Mouse (Mus musculus): Measurements from ENCODE around the gene Btg2. TPM values are rescaled to one million over a fixed set of nuclear protein-coding genes. Genes with fewer than 3 reads are reported as not detected.
A peak's percentile ranks its signal among the peaks of the same experiment; 100 is the strongest.

Gene Btg2
- total and polyA plus RNA-seq, 3 experiments = 7.2 to 19.7 (median 11.6) TPM

DNA sequence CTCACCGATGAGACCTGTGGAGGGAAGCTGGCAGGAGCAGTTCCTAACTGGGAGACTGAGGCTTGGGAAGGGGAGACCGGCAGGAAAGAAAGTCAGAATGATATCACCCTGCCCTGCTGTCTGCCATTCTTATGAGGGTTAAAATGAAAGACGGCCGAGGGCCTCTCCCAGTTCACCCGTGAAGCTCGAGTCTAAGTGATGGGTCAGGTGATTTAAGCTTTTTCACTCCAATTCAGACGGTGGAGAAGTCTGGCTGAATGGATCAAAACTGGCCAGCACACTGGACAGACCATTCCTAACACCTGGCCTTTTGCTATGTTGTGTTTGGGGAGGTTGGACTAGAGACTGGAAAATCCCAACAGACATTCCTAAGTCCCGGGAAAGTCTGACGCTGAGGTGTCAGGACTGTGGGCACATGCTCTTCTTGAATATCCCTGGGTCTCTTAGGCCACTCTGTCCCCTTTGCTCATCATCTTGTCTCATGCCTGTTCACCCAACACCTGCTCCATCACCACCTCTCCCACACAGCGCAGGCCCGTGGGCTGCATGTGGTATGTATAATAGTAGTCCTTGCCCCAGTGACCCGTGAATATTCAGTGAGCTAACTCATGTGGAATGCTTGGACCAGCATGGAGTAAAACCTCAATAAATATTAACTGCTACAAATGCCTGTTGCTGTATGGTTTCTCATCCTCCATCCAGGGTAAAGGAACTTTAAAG, 20.8 kb upstream of the Btg2 start:
- peaks cover 9 to 26% of the 10 kb centered on the region in 2 experiments for H3K4me1 ChIP-seq (ENCODE audit: control insufficient read depth in 1 of 2, insufficient read depth in 2 of 2)
- no peaks in the 10 kb centered on the region for H3K79me2 ChIP-seq (replicated peaks; ENCODE audit: control insufficient read depth, extremely low read depth, insufficient read depth, poor library complexity, severe bottlenecking)
- no peaks in the 10 kb centered on the region for H3K36me3 ChIP-seq (replicated peaks in 1 of 2; ENCODE audit: control insufficient read depth in 1 of 2, insufficient read depth in 1 of 2, low read length in 1 of 2)
- H3K4me3 ChIP-seq (replicated peaks in 1 of 3; ENCODE audit: low read depth in 2 of 3, low read length in 2 of 3, poor library complexity in 1 of 3) = peak overlapping the region; percentile 51 to 59 (median 52)
- no peak for DNase-seq (ENCODE audit: extremely low read depth)
- dilution Hi-C loops (cut with MboI; ENCODE audit: extremely low pct_ligation_motif_present, extremely low pct_unique_long_range_greater_than_20kb, low sequenced_read_pairs) = no loop called here
- H3K9me3 ChIP-seq (replicated peaks; ENCODE audit: low read length) = no peaks in the 10 kb centered on the region
- H3K4me2 ChIP-seq (ENCODE audit: insufficient read depth, low read depth, poor library complexity, severe bottlenecking) = peak overlapping the region; percentile 60
- no peak for TF ChIP-seq JUN (IDR thresholded peaks at IDR 0.05; ENCODE audit: insufficient read depth, low read depth, low read length)
- no peak for TF ChIP-seq CHD2 (IDR thresholded peaks at IDR 0.05; ENCODE audit: low read length)
- no peak for TF ChIP-seq MAZ (IDR thresholded peaks at IDR 0.05; ENCODE audit: low read depth, low read length)
- TF ChIP-seq KAT2A (IDR thresholded peaks at IDR 0.05; ENCODE audit: insufficient replicate concordance, low read length) = no peak
- no peak for TF ChIP-seq ZMIZ1 (IDR thresholded peaks at IDR 0.05; ENCODE audit: low read depth, low read length)
- TF ChIP-seq EP300 (IDR thresholded peaks at IDR 0.05; ENCODE audit: low read length) = no peak; the same call in 1 of the 2 replicates
- TF ChIP-seq NRF1 (IDR thresholded peaks at IDR 0.05; ENCODE audit: low read depth, low read length) = no peak
- no peak for TF ChIP-seq E2F4 (IDR thresholded peaks at IDR 0.05; ENCODE audit: insufficient replicate concordance, low read depth, low read length)
- TF ChIP-seq HCFC1 (IDR thresholded peaks at IDR 0.05; ENCODE audit: low read depth, low read length) = no peak
- TF ChIP-seq ZKSCAN1 (IDR thresholded peaks at IDR 0.05; ENCODE audit: borderline replicate concordance, low read depth, low read length) = no peak
- TF ChIP-seq ZNF384 (IDR thresholded peaks at IDR 0.05; ENCODE audit: low read depth, low read length) = no peak
- no peak for TF ChIP-seq RAD21 (IDR thresholded peaks at IDR 0.05; ENCODE audit: low read depth, low read length)
- no peak for TF ChIP-seq MYC (IDR thresholded peaks at IDR 0.05; ENCODE audit: low read depth, low read length)
- no peak for TF ChIP-seq MAX (IDR thresholded peaks at IDR 0.05; ENCODE audit: low read length)
- TF ChIP-seq MXI1 (IDR thresholded peaks at IDR 0.05; ENCODE audit: low read depth, low read length) = no peak
- no peak for TF ChIP-seq MEF2A (IDR thresholded peaks at IDR 0.05; ENCODE audit: borderline replicate concordance, low read depth, low read length)
- no peak for TF ChIP-seq ELF1 (IDR thresholded peaks at IDR 0.05; ENCODE audit: low read depth, low read length)
- H3K9ac ChIP-seq (ENCODE audit: insufficient read depth, low read depth) = peak overlapping the region; percentile 25
- H3K27ac ChIP-seq (ENCODE audit: insufficient read depth, low read depth) = no peak overlapping the region
- H3K27me3 ChIP-seq (replicated peaks) = peaks cover 69% of the 10 kb centered on the region
- in situ Hi-C loops (cut with MboI; ENCODE audit: low pct_ligation_motif_present, low pct_unique_long_range_greater_than_20kb, low sequenced_read_pairs) = no loop called here

DNA sequence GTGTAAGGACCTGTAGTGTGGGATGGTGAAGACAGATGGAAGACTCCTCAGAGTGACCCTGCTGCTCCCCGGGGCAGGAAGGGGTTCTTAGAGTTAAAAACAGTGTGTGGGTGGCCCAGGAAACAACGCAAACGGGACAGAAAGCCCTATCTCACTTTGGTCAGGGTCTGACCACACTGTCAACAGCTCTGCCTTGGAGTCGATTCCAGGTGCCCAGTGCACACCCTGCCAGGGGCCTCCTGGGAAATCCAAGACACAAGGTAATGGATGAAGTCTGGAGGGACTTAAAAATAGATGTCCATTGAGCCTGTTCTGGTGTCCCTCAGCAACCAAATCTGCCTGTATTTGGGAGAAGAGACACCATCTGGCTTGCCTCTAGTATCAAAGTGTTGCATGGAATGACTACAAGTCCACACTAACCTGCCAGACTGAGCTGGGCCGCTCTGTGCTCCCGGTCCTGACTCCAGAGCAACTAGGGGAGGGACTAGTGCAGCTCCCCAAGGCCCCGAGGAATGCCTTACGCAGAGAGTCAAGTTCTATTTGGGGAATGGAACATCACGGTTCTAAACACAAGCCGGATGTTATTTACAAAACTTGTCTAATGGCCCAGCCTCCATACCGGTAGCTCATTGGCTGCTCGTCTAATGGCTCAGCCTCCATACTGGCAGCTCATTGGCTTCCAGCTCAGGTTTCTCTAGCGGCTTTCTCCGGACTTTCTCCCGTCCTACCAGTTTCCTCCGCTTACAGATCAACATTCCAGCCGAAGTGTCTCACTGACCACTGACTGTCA, 20.0 kb upstream of the Btg2 start:
- Histone ChIP-seq H3K4me2 (ENCODE audit: insufficient read depth, low read depth, poor library complexity, severe bottlenecking) (peak overlapping the region; percentile 60), H3K79me2 (replicated peaks; ENCODE audit: control insufficient read depth, extremely low read depth, insufficient read depth, poor library complexity, severe bottlenecking) (no peaks in the 10 kb centered on the region), H3K9ac (ENCODE audit: insufficient read depth, low read depth) (peak overlapping the region; percentile 35), H3K27ac (ENCODE audit: insufficient read depth, low read depth) (no peak overlapping the region), H3K4me1 (ENCODE audit: control insufficient read depth in 1 of 2, insufficient read depth in 2 of 2) (peaks cover 15 to 33% of the 10 kb centered on the region in 2 experiments), H3K4me3 (replicated peaks in 1 of 3; ENCODE audit: low read depth in 2 of 3, low read length in 2 of 3, poor library complexity in 1 of 3) (peak overlapping the region; percentile 52 to 59 (median 59)), H3K36me3 (replicated peaks in 1 of 2; ENCODE audit: control insufficient read depth in 1 of 2, insufficient read depth in 1 of 2, low read length in 1 of 2) (no peaks in the 10 kb centered on the region), H3K27me3 (replicated peaks) (peaks cover 66% of the 10 kb centered on the region), H3K9me3 (replicated peaks; ENCODE audit: low read length) (no peaks in the 10 kb centered on the region)
- dilution Hi-C loops (cut with MboI; ENCODE audit: extremely low pct_ligation_motif_present, extremely low pct_unique_long_range_greater_than_20kb, low sequenced_read_pairs) (no loop called here), in situ Hi-C loops (cut with MboI; ENCODE audit: low pct_ligation_motif_present, low pct_unique_long_range_greater_than_20kb, low sequenced_read_pairs) (no loop called here)
- peak; percentile 84 for DNase-seq (ENCODE audit: extremely low read depth)
- TF ChIP-seq TBP (conservative IDR thresholded peaks at IDR 0.05; ENCODE audit: low read depth, low read length) = 0 out of 2 replicates have a peak, but pooled peaks have one; percentile 43
- TF ChIP-seq MAX (IDR thresholded peaks at IDR 0.05; ENCODE audit: low read length) = no peak
- TF ChIP-seq HCFC1 (IDR thresholded peaks at IDR 0.05; ENCODE audit: low read depth, low read length) = peak; percentile 20
- TF ChIP-seq KAT2A (IDR thresholded peaks at IDR 0.05; ENCODE audit: insufficient replicate concordance, low read length) = no peak
- TF ChIP-seq CHD2 (IDR thresholded peaks at IDR 0.05; ENCODE audit: low read length) = no peak
- TF ChIP-seq MXI1 (IDR thresholded peaks at IDR 0.05; ENCODE audit: low read depth, low read length) = no peak
- peak; percentile 46; the same call in 1 of the 2 replicates for TF ChIP-seq TCF12 (IDR thresholded peaks at IDR 0.05; ENCODE audit: low read depth, low read length)
- no peak for TF ChIP-seq ZKSCAN1 (IDR thresholded peaks at IDR 0.05; ENCODE audit: borderline replicate concordance, low read depth, low read length)
- TF ChIP-seq MEF2A (IDR thresholded peaks at IDR 0.05; ENCODE audit: borderline replicate concordance, low read depth, low read length) = peak; percentile 90
- peak; percentile 51 for TF ChIP-seq POLR2A (IDR thresholded peaks at IDR 0.05; ENCODE audit: low read depth, low read length)
- TF ChIP-seq ZC3H11A (IDR thresholded peaks at IDR 0.05; ENCODE audit: low read depth, low read length) = no peak
- TF ChIP-seq ZNF384 (IDR thresholded peaks at IDR 0.05; ENCODE audit: low read depth, low read length) = no peak
- TF ChIP-seq USF2 (conservative IDR thresholded peaks at IDR 0.05; ENCODE audit: low read depth, low read length) = no peak
- no peak for TF ChIP-seq NRF1 (IDR thresholded peaks at IDR 0.05; ENCODE audit: low read depth, low read length)
- no peak for TF ChIP-seq GABPA (IDR thresholded peaks at IDR 0.05; ENCODE audit: insufficient replicate concordance, low read depth, low read length)
- TF ChIP-seq ETS1 (conservative IDR thresholded peaks at IDR 0.05; ENCODE audit: low read depth, low read length) = no peak
- no peak for TF ChIP-seq UBTF (IDR thresholded peaks at IDR 0.05; ENCODE audit: low read depth, low read length)
- TF ChIP-seq E2F4 (IDR thresholded peaks at IDR 0.05; ENCODE audit: insufficient replicate concordance, low read depth, low read length) = no peak
- TF ChIP-seq SIN3A (IDR thresholded peaks at IDR 0.05; ENCODE audit: low read length) = no peak
- no peak for TF ChIP-seq NELFE (IDR thresholded peaks at IDR 0.05; ENCODE audit: low read depth, low read length)
- no peak; the same call in 1 of the 2 replicates for TF ChIP-seq EP300 (IDR thresholded peaks at IDR 0.05; ENCODE audit: low read length)

Data from CH12.LX (cell line).